Mouse (Mus musculus) CH12.LX (cell line): ENCODE measurements around the gene Gm20388. TPM values are rescaled to one million over a fixed set of nuclear protein-coding genes. Genes with fewer than 3 reads are reported as not detected.

Source experiments
- DNase-seq: peaks from one replicate; pipeline ENCODE4 v3.0.0-alpha.2; 2013; ENCODE audit errors: extremely low read depth
- H3K27ac ChIP-seq: 2 replicates; pipeline ENCODE4 v1.5.1; 2012; ENCODE audit warnings: low read depth, mild to moderate bottlenecking, control low read depth, moderate library complexity; ENCODE audit not compliant: insufficient read depth
- H3K27me3 ChIP-seq: replicated peaks from 2 replicates; pipeline ENCODE3; 2012; ENCODE audit warnings: inconsistent platforms
- H3K36me3 ChIP-seq, 2 experiments: replicated peaks in 1 of 2; 2 replicates each; pipeline versions ENCODE3 to v1.6.1; 2012; ENCODE audit warnings: inconsistent platforms in 1 of 2, low read length in 1 of 2, mild to moderate bottlenecking in 1 of 2, mixed read lengths in 1 of 2, moderate library complexity in 1 of 2; ENCODE audit not compliant: control insufficient read depth in 1 of 2, insufficient read depth in 1 of 2
- H3K4me1 ChIP-seq, 2 experiments: 2 replicates each; pipeline ENCODE4 v1.6.1; 2012; ENCODE audit warnings: inconsistent platforms in 1 of 2, moderate library complexity in 1 of 2; ENCODE audit not compliant: insufficient read depth in 2 of 2, control insufficient read depth in 1 of 2
- H3K4me2 ChIP-seq: 2 replicates; pipeline ENCODE4 v1.6.1; 2012; ENCODE audit warnings: low read depth, mild to moderate bottlenecking, control low read depth; ENCODE audit not compliant: poor library complexity, insufficient read depth, severe bottlenecking
- H3K4me3 ChIP-seq, 3 experiments: fragments of 150-350 bp in 1 of 3; sonication (generic) in 1 of 3; replicated peaks in 1 of 3; 2 replicates each; pipeline versions ENCODE3 to v1.5.1; 2011 to 2012; ENCODE audit warnings: low read depth in 2 of 3, low read length in 2 of 3, mild to moderate bottlenecking in 2 of 3, moderate library complexity in 2 of 3, control low read depth in 1 of 3, improper control_type of control experiment in 1 of 3, inconsistent platforms in 1 of 3, mixed read lengths in 1 of 3; ENCODE audit not compliant: poor library complexity in 1 of 3
- H3K79me2 ChIP-seq: replicated peaks from 2 replicates; pipeline ENCODE4 v1.6.1; 2012; ENCODE audit warnings: mild to moderate bottlenecking, moderate library complexity; ENCODE audit not compliant: control insufficient read depth, poor library complexity, insufficient read depth, severe bottlenecking; ENCODE audit errors: extremely low read depth
- H3K9ac ChIP-seq: 2 replicates; pipeline ENCODE4 v1.6.1; 2012; ENCODE audit warnings: low read depth, mild to moderate bottlenecking, control low read depth, moderate library complexity; ENCODE audit not compliant: insufficient read depth
- H3K9me3 ChIP-seq: replicated peaks from 2 replicates; pipeline ENCODE3; 2012; ENCODE audit warnings: low read length, inconsistent platforms, mixed read lengths
- BHLHE40 ChIP-seq: IDR thresholded peaks from 2 replicates; pipeline ENCODE4 v1.6.1; 2011; ENCODE audit warnings: mild to moderate bottlenecking, low read depth, low read length, improper control_type of control experiment
- CHD1 ChIP-seq: IDR thresholded peaks from 2 replicates; pipeline ENCODE4 v1.6.1; 2012; ENCODE audit warnings: low read depth, low read length, improper control_type of control experiment, inconsistent platforms
- CHD2 ChIP-seq: IDR thresholded peaks from 2 replicates; pipeline ENCODE4 v1.6.1; 2011; ENCODE audit warnings: low read length, improper control_type of control experiment
- E2F4 ChIP-seq: IDR thresholded peaks from 2 replicates; pipeline ENCODE4 v1.6.1; 2011; ENCODE audit warnings: low read depth, low read length, improper control_type of control experiment; ENCODE audit not compliant: insufficient replicate concordance
- ELF1 ChIP-seq: IDR thresholded peaks from 2 replicates; pipeline ENCODE4 v1.6.1; 2014; ENCODE audit warnings: low read depth, mild to moderate bottlenecking, inconsistent platforms, low read length, improper control_type of control experiment
- EP300 ChIP-seq: IDR thresholded peaks from 2 replicates; pipeline ENCODE4 v1.6.1; 2011; ENCODE audit warnings: low read length, improper control_type of control experiment
- GABPA ChIP-seq: IDR thresholded peaks from 2 replicates; pipeline ENCODE4 v1.6.1; 2012; ENCODE audit warnings: low read depth, low read length, improper control_type of control experiment, inconsistent platforms; ENCODE audit not compliant: insufficient replicate concordance
- HCFC1 ChIP-seq: IDR thresholded peaks from 2 replicates; pipeline ENCODE4 v1.6.1; 2012; ENCODE audit warnings: low read depth, mild to moderate bottlenecking, inconsistent platforms, low read length, improper control_type of control experiment
- IRF4 ChIP-seq: IDR thresholded peaks from 2 replicates; pipeline ENCODE4 v1.6.1; 2014; ENCODE audit warnings: low read depth, mild to moderate bottlenecking, inconsistent platforms, low read length, improper control_type of control experiment
- JUN ChIP-seq: IDR thresholded peaks from 2 replicates; pipeline ENCODE4 v1.6.1; 2011; ENCODE audit warnings: low read depth, mild to moderate bottlenecking, low read length, improper control_type of control experiment, moderate library complexity; ENCODE audit not compliant: insufficient read depth
- KAT2A ChIP-seq: IDR thresholded peaks from 2 replicates; pipeline ENCODE4 v1.6.1; 2012; ENCODE audit warnings: low read length, improper control_type of control experiment, inconsistent platforms; ENCODE audit not compliant: insufficient replicate concordance
- MAFK ChIP-seq: IDR thresholded peaks from 2 replicates; pipeline ENCODE4 v1.6.1; 2011; ENCODE audit warnings: low read length, improper control_type of control experiment; ENCODE audit not compliant: insufficient replicate concordance
- MEF2A ChIP-seq: IDR thresholded peaks from 2 replicates; pipeline ENCODE4 v1.6.1; 2014; ENCODE audit warnings: low read depth, mild to moderate bottlenecking, inconsistent platforms, low read length, improper control_type of control experiment, borderline replicate concordance
- MXI1 ChIP-seq: IDR thresholded peaks from 2 replicates; pipeline ENCODE4 v1.6.1; 2011; ENCODE audit warnings: mild to moderate bottlenecking, low read depth, low read length, improper control_type of control experiment
- NELFE ChIP-seq: IDR thresholded peaks from 2 replicates; pipeline ENCODE4 v1.6.1; 2011; ENCODE audit warnings: low read depth, low read length, improper control_type of control experiment
- NRF1 ChIP-seq: IDR thresholded peaks from 2 replicates; pipeline ENCODE4 v1.6.1; 2014; ENCODE audit warnings: low read depth, mild to moderate bottlenecking, inconsistent platforms, low read length, improper control_type of control experiment, moderate library complexity
- PAX5 ChIP-seq: IDR thresholded peaks from 2 replicates; pipeline ENCODE4 v1.6.1; 2012; ENCODE audit warnings: low read length, inconsistent platforms, mixed read lengths
- POLR2A ChIP-seq: IDR thresholded peaks from 2 replicates; pipeline ENCODE4 v1.6.1; 2011; ENCODE audit warnings: low read depth, mild to moderate bottlenecking, improper control_type of control experiment, low read length
- SIN3A ChIP-seq: IDR thresholded peaks from 2 replicates; pipeline ENCODE4 v1.6.1; 2012; ENCODE audit warnings: low read length, improper control_type of control experiment, inconsistent platforms
- SMC3 ChIP-seq: IDR thresholded peaks from 2 replicates; pipeline ENCODE4 v1.6.1; 2011; ENCODE audit warnings: low read depth, low read length, improper control_type of control experiment
- TBP ChIP-seq: conservative IDR thresholded peaks from 2 replicates; pipeline ENCODE4 v1.6.1; 2011; ENCODE audit warnings: low read depth, low read length, improper control_type of control experiment
- TCF12 ChIP-seq: IDR thresholded peaks from 2 replicates; pipeline ENCODE4 v1.6.1; 2014; ENCODE audit warnings: low read depth, mild to moderate bottlenecking, inconsistent platforms, low read length, improper control_type of control experiment
- UBTF ChIP-seq: IDR thresholded peaks from 2 replicates; pipeline ENCODE4 v1.6.1; 2012; ENCODE audit warnings: low read depth, mild to moderate bottlenecking, inconsistent platforms, low read length, improper control_type of control experiment, moderate library complexity
- USF2 ChIP-seq: conservative IDR thresholded peaks from 2 replicates; pipeline ENCODE4 v1.6.1; 2011; ENCODE audit warnings: low read depth, low read length, improper control_type of control experiment
- ZMIZ1 ChIP-seq: IDR thresholded peaks from 2 replicates; pipeline ENCODE4 v1.6.1; 2012; ENCODE audit warnings: low read depth, mild to moderate bottlenecking, inconsistent platforms, low read length, improper control_type of control experiment
- ZNF384 ChIP-seq: IDR thresholded peaks from 2 replicates; pipeline ENCODE4 v1.6.1; 2012; ENCODE audit warnings: low read depth, low read length, improper control_type of control experiment, inconsistent platforms
- dilution Hi-C: fragments of 300-500 bp; cut with MboI; formaldehyde crosslinking; loops from 2 replicates; pipeline ENCODE4 v1.14.3; 2020; ENCODE audit warnings: low sequenced_read_pairs; ENCODE audit not compliant: extremely low pct_unique_long_range_greater_than_20kb, extremely low pct_ligation_motif_present
- in situ Hi-C: fragments of 300-500 bp; cut with MboI; formaldehyde crosslinking; loops from 3 replicates; pipeline ENCODE4 v1.14.3; 2019; ENCODE audit warnings: low sequenced_read_pairs, low pct_ligation_motif_present, low pct_unique_long_range_greater_than_20kb, mixed read lengths
- polyA plus RNA-seq: library from polyadenylated mRNA; unstranded; fragments of >175 nt; gene quantifications from 2 replicates; pipeline ENCODE4 v1.2.1, GENCODE M21; 2012; ENCODE audit warnings: low read depth; ENCODE audit not compliant: insufficient read length
- total RNA-seq, 2 experiments: library from RNA; depleted of rRNA; stranded (reverse); fragments of 300-350 nt in 1 of 2; fragments of >200 nt in 1 of 2; gene quantifications; 2 replicates each; pipeline ENCODE4 v1.2.3; 2012 to 2014

Gene Gm20388
- total and polyA plus RNA-seq, 3 experiments, result 14.8 to 26.3 (median 22.2) TPM

GRCm38 (mm10) chr8:122899085-122899484, 2988.4 kb downstream of the Gm20388 start:
- in situ Hi-C loops, result no loop called here
- H3K4me1 ChIP-seq, result peaks cover 0 to 5% of the 10 kb centered on the region in 2 experiments; a peak in 2 of 4 replicates
- dilution Hi-C loops, result no loop called here

GRCm38 (mm10) chr8:122901476-122901875, 2990.8 kb downstream of the Gm20388 start:
- H3K9ac ChIP-seq, result no peak overlapping the region
- in situ Hi-C loops, result loop anchor here (10.0 kb wide), 2 partner anchors 153 to 203 kb away; partner anchors contain the start of gene Rpl13
- H3K79me2 ChIP-seq, result peaks cover 29% of the 10 kb centered on the region
- no peaks in the 10 kb centered on the region for H3K27me3 ChIP-seq
- no peak overlapping the region for H3K4me2 ChIP-seq
- no peaks in the 10 kb centered on the region for H3K9me3 ChIP-seq
- H3K4me3 ChIP-seq, result no peak overlapping the region
- TF ChIP-seq CHD2 (no peak), TBP (no peak), HCFC1 (no peak), ELF1 (no peak), IRF4 (no peak), GABPA (no peak), TCF12 (no peak), MEF2A (no peak), ZNF384 (no peak), MAFK (no peak), ZMIZ1 (no peak), SIN3A (no peak), SMC3 (no peak), UBTF (no peak), E2F4 (no peak), JUN (no peak), NRF1 (no peak), MXI1 (no peak)
- TF ChIP-seq, all 38 proteins: peak for 0
- no peak for DNase-seq
- peaks cover 6 to 28% of the 10 kb centered on the region in 2 experiments for H3K4me1 ChIP-seq
- peaks cover 66 to 95% of the 10 kb centered on the region in 2 experiments for H3K36me3 ChIP-seq
- no peak overlapping the region for H3K27ac ChIP-seq
- dilution Hi-C loops, result no loop called here

More at GRCm38 (mm10) chr8:122899085-122899484, 2988.4 kb downstream of the Gm20388 start:
- TF ChIP-seq EP300, result no peak
- TF ChIP-seq CHD1, result no peak
- no peak for TF ChIP-seq NELFE
- TF ChIP-seq USF2, result no peak
- TF ChIP-seq KAT2A, result no peak
- no peak for TF ChIP-seq BHLHE40
- no peak for TF ChIP-seq POLR2A
- TF ChIP-seq UBTF, result no peak
- TF ChIP-seq JUN, result no peak
- no peak for TF ChIP-seq MEF2A
- no peak for TF ChIP-seq SIN3A
- TF ChIP-seq PAX5, result no peak
- no peak for TF ChIP-seq ZMIZ1
- TF ChIP-seq CHD2, result no peak
- no peak for TF ChIP-seq IRF4
- TF ChIP-seq GABPA, result no peak
- H3K4me2 ChIP-seq, result no peak overlapping the region
- H3K9me3 ChIP-seq, result no peaks in the 10 kb centered on the region
- peaks cover 73 to 95% of the 10 kb centered on the region in 2 experiments for H3K36me3 ChIP-seq
- DNase-seq, result no peak
- H3K27me3 ChIP-seq, result no peaks in the 10 kb centered on the region
- H3K79me2 ChIP-seq, result peaks cover 17% of the 10 kb centered on the region; the same call in 1 of the 2 replicates
- H3K9ac ChIP-seq, result no peak overlapping the region
- H3K27ac ChIP-seq, result no peak overlapping the region
- H3K4me3 ChIP-seq, result no peak overlapping the region
